Mouse (Mus musculus) layer of hippocampus, adult 11-12 months (tissue): ENCODE measurements around the gene Prr3.
"Not testable (repeated sequence)": the region's sequence is repeated elsewhere in the genome, so short reads cannot be mapped to it uniquely, and the experiment has no call there.

Experiments used
- DNase-seq: peaks from one replicate; pipeline ENCODE4 v3.0.0; 2022; ENCODE audit warnings: low spot score

Gene Prr3

GRCm38 (mm10) chr17:35998545-35999305, 18.7 kb upstream of the Prr3 start:
- DNase-seq: no peak

GRCm38 (mm10) chr17:35997713-35998510, 17.9 kb upstream of the Prr3 start:
- DNase-seq: no peak

- peak; percentile 98 for DNase-seq
Observed at GRCm38 (mm10) chr17:35996949-35997348, 16.9 kb upstream of the Prr3 start.

GRCm38 (mm10) chr17:35994879-35995240, 14.8 kb upstream of the Prr3 start:
- no peak for DNase-seq

- peak; percentile 81 for DNase-seq
Observed at GRCm38 (mm10) chr17:35994175-35994878, 14.3 kb upstream of the Prr3 start.

- DNase-seq: peak; percentile 78
Observed at GRCm38 (mm10) chr17:35993675-35994074, 13.6 kb upstream of the Prr3 start.

GRCm38 (mm10) chr17:35991781-35992180, 11.7 kb upstream of the Prr3 start:
- no peak for DNase-seq

- DNase-seq: no peak
Observed at GRCm38 (mm10) chr17:35981776-35982175, 1.7 kb upstream of the Prr3 start.

GRCm38 (mm10) chr17:35980363-35980754, 323 bp upstream of the Prr3 start:
- peak; percentile 53 for DNase-seq

- DNase-seq: peak; percentile 91
Observed at GRCm38 (mm10) chr17:35978811-35979400, 1.1 kb downstream of the Prr3 start.

- DNase-seq: no peak
Observed at GRCm38 (mm10) chr17:35972131-35972530, 7.9 kb downstream of the Prr3 start.

- peak; percentile 99 for DNase-seq
Observed at GRCm38 (mm10) chr17:35969418-35970389, 10.3 kb downstream of the Prr3 start, which contains the start of gene Abcf1. TSS of gene Abcf1 (minus strand) at chr17:35969761.

- DNase-seq: no peak
Observed at GRCm38 (mm10) chr17:35967621-35968020, 12.4 kb downstream of the Prr3 start.

GRCm38 (mm10) chr17:35963279-35963678, 16.8 kb downstream of the Prr3 start:
- DNase-seq: no peak

GRCm38 (mm10) chr17:35958533-35959223, 21.4 kb downstream of the Prr3 start:
- no peak for DNase-seq

- DNase-seq: no peak
Observed at GRCm38 (mm10) chr17:35954665-35955064, 25.4 kb downstream of the Prr3 start.

GRCm38 (mm10) chr17:35952559-35952958, 27.5 kb downstream of the Prr3 start:
- not testable (repeated sequence) for DNase-seq

GRCm38 (mm10) chr17:35950946-35951345, 29.1 kb downstream of the Prr3 start:
- DNase-seq: not testable (repeated sequence)

GRCm38 (mm10) chr17:35939941-35940340, 40.1 kb downstream of the Prr3 start:
- DNase-seq: no peak

- DNase-seq: no peak
Observed at GRCm38 (mm10) chr17:35939108-35939507, 40.9 kb downstream of the Prr3 start.
